Mouse (Mus musculus) limb, embryonic 15.5 days (tissue): ENCODE measurements around the gene Pla2r1. TPM values are rescaled to one million over a fixed set of nuclear protein-coding genes. Genes with fewer than 3 reads are reported as not detected.

ENCODE experiments used
- ATAC-seq: fragments of 200-750 bp; cut with Nextera tagmentation; 2 replicates; pipeline ENCODE4 v1.8.0; 2017; ENCODE audit warnings: low read depth, moderate TSS enrichment; ENCODE audit not compliant: insufficient number of reproducible peaks, low FRiP score, low TSS enrichment
- H3K27ac ChIP-seq: fragments of 300-500 bp; sonication (generic); 2 replicates; pipeline ENCODE4 v1.5.1; 2015; ENCODE audit warnings: moderate library complexity, mild to moderate bottlenecking, inconsistent platforms
- H3K27me3 ChIP-seq: fragments of 300-500 bp; sonication (generic); 2 replicates; pipeline ENCODE4 v1.6.1; 2015; ENCODE audit warnings: inconsistent platforms
- H3K36me3 ChIP-seq: fragments of 300-500 bp; sonication (generic); 2 replicates; pipeline ENCODE4 v1.6.1; 2015; ENCODE audit warnings: inconsistent platforms
- H3K4me1 ChIP-seq: fragments of 300-500 bp; sonication (generic); 2 replicates; pipeline ENCODE4 v1.6.1; 2015; ENCODE audit warnings: inconsistent platforms
- H3K4me2 ChIP-seq: fragments of 300-500 bp; sonication (generic); 2 replicates; pipeline ENCODE4 v1.6.1; 2015; ENCODE audit warnings: mild to moderate bottlenecking, inconsistent platforms
- H3K4me3 ChIP-seq: fragments of 300-500 bp; sonication (generic); 2 replicates; pipeline ENCODE4 v1.5.1; 2015; ENCODE audit warnings: mild to moderate bottlenecking, inconsistent platforms
- H3K9ac ChIP-seq: fragments of 300-500 bp; sonication (generic); 2 replicates; pipeline ENCODE4 v1.6.1; 2015; ENCODE audit warnings: inconsistent platforms
- H3K9me3 ChIP-seq: fragments of 300-500 bp; sonication (generic); 2 replicates; pipeline ENCODE4 v1.6.1; 2016; ENCODE audit warnings: inconsistent platforms
- WGBS: fragments of 180-500 bp; shearing (Covaris S2); methylation state at CpG from one replicate; pipeline ENCODE4 v1.1.7; 2015; 5-methylcytosine and 5-hydroxymethylcytosine counted together
- polyA plus RNA-seq: library from polyadenylated mRNA; unstranded; fragments of >200 nt; fragmentation: Nextera tagmentation; extraction: Ambion mirVana; gene quantifications from 2 replicates; pipeline ENCODE4 v1.2.1, GENCODE M21; 2015

Gene Pla2r1
- polyA plus RNA-seq, 1 experiment from 2014 or later = 0.87 TPM

DNA sequence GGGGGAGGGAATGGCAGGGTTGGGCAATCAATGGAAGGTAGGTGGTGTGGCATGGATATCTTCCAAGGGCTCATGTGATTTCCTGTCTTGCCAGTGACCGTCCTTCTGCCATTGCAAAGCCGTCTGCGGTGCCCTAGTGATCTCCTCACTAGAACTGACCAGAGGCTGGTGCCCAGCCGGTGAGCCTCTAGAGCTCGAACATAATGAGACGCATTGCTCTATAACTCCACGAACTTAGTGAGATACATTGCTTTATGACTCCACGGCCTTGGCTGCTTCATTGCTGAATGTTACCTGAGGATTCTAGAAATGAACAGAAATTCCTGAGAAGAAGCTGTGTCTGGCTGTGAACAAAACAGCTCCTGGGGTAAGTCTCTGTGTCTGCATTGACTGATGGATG, 12.8 kb downstream of the Pla2r1 start:
- Histone ChIP-seq H3K27ac (no peak overlapping the region), H3K27me3 (no peaks in the 10 kb centered on the region), H3K4me2 (no peak overlapping the region), H3K4me1 (no peaks in the 10 kb centered on the region), H3K4me3 (no peak overlapping the region), H3K36me3 (no peaks in the 10 kb centered on the region), H3K9ac (no peak overlapping the region), H3K9me3 (no peaks in the 10 kb centered on the region)
- ATAC-seq = no peak
- 89% methylated on average over 8 of the region's 8 CpGs for WGBS

DNA sequence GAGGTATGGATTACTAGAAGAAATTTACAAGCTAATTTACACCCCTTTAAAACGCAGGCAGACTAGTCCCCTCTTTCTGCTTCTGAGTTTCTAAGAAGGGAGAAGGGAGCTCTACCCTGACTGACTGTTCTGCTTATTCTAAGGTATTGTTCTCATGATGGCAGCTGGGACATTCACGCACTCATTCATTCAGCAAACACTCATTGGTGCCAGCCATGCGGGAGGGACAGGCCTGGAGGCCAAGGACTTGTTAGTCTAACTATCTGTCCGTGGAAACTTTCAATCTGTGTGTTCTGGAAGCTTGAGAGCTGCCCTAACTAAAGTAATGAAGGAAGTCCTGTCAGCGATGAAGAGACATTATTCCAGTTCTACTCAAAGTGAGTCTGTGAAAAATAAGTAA, 14.4 kb downstream of the Pla2r1 start:
- Histone ChIP-seq H3K36me3 (no peaks in the 10 kb centered on the region), H3K27me3 (no peaks in the 10 kb centered on the region), H3K9me3 (no peaks in the 10 kb centered on the region), H3K9ac (no peak overlapping the region), H3K4me3 (no peak overlapping the region), H3K4me1 (no peaks in the 10 kb centered on the region), H3K27ac (no peak overlapping the region), H3K4me2 (no peak overlapping the region)
- no peak for ATAC-seq
- WGBS = 44% methylated on average over 5 of the region's 5 CpGs

DNA sequence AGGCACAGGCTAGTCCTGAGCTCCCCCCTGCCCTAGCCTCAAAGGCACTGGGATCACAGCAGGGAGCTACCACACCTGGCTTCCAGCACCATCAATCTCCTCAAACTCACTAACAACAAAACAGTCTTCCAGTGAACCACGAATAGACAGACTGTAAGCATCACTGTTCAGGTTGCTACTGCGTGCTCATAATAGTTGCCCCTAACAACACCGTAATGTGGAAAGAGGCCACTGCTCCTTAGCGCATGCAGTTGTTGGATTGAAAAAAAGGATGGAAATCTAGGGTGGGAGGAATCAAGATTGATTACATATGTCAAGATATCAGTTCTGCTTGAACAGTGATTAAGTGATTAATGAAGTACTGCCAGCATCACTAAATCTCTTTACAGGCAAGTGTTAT, 14.8 kb downstream of the Pla2r1 start:
- no peaks in the 10 kb centered on the region for H3K9me3 ChIP-seq
- no peak overlapping the region for H3K4me2 ChIP-seq
- H3K27ac ChIP-seq = no peak overlapping the region
- H3K27me3 ChIP-seq = no peaks in the 10 kb centered on the region
- no peak overlapping the region for H3K9ac ChIP-seq
- WGBS = 49% methylated on average over 4 of the region's 4 CpGs
- no peaks in the 10 kb centered on the region for H3K36me3 ChIP-seq
- ATAC-seq = no peak
- no peak overlapping the region for H3K4me3 ChIP-seq
- no peaks in the 10 kb centered on the region for H3K4me1 ChIP-seq

DNA sequence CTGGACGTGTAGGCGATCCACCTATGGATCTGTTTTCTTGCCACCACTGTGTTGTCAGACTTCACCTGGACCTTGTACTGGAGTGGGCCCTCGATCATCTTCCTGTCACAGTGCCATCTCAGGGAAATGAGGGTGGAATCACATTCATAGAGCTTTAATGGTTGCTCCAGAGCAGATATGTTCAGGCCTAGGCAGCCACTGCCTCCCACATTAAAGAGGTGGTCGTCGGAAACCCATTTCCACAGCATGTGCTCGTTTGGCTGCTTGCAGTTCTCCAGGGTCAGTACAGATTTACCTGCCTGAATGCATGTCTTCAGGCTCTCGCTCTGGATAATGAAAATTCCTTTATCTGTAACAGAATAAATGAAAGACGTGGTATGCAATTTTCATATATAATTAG, 18.4 kb downstream of the Pla2r1 start:
- no peak overlapping the region for H3K27ac ChIP-seq

DNA sequence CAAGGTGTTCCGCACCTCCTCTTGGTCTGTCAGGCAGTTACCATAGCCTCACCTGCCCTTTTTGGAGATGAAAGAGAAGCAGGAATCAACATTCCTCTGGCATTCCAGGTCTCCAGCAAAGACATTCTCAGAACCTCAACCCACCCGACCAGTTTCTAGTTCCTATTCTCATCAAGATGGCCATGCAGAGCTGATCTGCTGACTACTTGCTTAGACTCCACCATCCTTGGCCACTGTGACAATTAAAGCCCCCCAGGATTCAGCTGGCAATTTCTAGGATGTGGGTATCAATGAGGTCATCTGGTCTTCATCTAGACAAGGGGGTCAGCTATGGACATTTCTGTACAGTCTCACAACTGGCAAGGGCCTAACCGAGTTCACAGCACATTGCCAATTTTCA, 20.1 kb downstream of the Pla2r1 start:
- Histone ChIP-seq H3K27me3 (no peaks in the 10 kb centered on the region), H3K27ac (no peak overlapping the region), H3K4me2 (no peak overlapping the region), H3K9me3 (0 out of 2 replicates have a peak, but pooled peaks cover 3% of the 10 kb centered on the region), H3K4me3 (no peak overlapping the region), H3K36me3 (no peaks in the 10 kb centered on the region), H3K9ac (no peak overlapping the region), H3K4me1 (no peaks in the 10 kb centered on the region)
- WGBS = 86% methylated on average over 3 of the region's 3 CpGs
- no peak for ATAC-seq

More for the DNA sequence above, 18.4 kb downstream of the Pla2r1 start:
- H3K36me3 ChIP-seq = no peaks in the 10 kb centered on the region
- H3K4me2 ChIP-seq = no peak overlapping the region
- no peak for ATAC-seq
- H3K4me1 ChIP-seq = no peaks in the 10 kb centered on the region
- H3K27me3 ChIP-seq = no peaks in the 10 kb centered on the region
- 80% methylated on average over 8 of the region's 8 CpGs for WGBS
- 0 out of 2 replicates have a peak, but pooled peaks cover 3% of the 10 kb centered on the region for H3K9me3 ChIP-seq
- no peak overlapping the region for H3K4me3 ChIP-seq
- no peak overlapping the region for H3K9ac ChIP-seq

DNA sequence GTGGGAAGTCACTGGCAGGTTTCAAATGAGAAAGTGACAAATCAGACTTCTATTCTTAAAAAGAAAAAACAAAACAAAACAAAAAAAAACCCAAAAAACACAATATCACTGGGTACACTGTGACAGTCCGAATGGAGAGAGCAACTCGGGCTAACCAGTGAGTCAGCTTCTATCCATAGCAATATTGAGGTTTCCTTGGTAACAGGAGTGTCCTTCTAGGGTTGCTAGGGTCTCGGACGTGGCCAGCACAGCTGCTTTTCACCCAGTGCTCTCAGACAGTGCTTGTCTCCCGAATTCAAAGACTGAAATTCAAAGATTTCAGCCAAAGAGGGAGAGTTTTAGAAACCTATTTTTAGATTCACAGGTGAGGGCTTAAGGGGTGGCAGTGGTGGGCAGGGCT, 20.6 kb downstream of the Pla2r1 start:
- H3K27me3 ChIP-seq = no peaks in the 10 kb centered on the region
- H3K36me3 ChIP-seq = no peaks in the 10 kb centered on the region
- H3K4me3 ChIP-seq = no peak overlapping the region
- ATAC-seq = no peak
- H3K9me3 ChIP-seq = 0 out of 2 replicates have a peak, but pooled peaks cover 3% of the 10 kb centered on the region
- no peak overlapping the region for H3K4me2 ChIP-seq
- 64% methylated on average over 5 of the region's 5 CpGs for WGBS
- no peak overlapping the region for H3K9ac ChIP-seq
- H3K4me1 ChIP-seq = no peaks in the 10 kb centered on the region
- H3K27ac ChIP-seq = no peak overlapping the region

DNA sequence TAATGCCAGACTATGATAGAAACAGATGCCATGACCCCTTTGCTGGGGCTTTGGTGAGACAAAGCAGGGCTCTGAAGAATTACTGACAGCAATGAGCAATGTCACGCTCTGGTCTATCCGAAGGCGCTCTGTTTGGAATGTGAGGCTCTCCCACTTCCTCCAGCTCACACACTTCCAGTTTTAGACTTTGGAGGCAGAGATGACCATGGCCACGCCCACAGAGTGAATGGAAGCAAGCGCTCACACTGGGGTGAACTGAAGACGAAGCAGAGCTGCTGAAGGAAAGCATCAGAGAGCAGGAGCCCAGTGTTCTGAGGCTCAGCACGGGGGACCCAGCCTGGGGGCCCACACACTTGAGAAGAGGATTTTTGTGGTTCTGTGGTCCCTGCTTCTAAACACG, 37.3 kb downstream of the Pla2r1 start:
- Histone ChIP-seq H3K4me3 (no peak overlapping the region), H3K27me3 (no peaks in the 10 kb centered on the region), H3K4me2 (no peak overlapping the region), H3K36me3 (no peaks in the 10 kb centered on the region), H3K9me3 (no peaks in the 10 kb centered on the region), H3K9ac (no peak overlapping the region), H3K4me1 (no peaks in the 10 kb centered on the region; the same call in 1 of the 2 replicates), H3K27ac (no peak overlapping the region)
- ATAC-seq = no peak
- WGBS = 60% methylated on average over 8 of the region's 8 CpGs

DNA sequence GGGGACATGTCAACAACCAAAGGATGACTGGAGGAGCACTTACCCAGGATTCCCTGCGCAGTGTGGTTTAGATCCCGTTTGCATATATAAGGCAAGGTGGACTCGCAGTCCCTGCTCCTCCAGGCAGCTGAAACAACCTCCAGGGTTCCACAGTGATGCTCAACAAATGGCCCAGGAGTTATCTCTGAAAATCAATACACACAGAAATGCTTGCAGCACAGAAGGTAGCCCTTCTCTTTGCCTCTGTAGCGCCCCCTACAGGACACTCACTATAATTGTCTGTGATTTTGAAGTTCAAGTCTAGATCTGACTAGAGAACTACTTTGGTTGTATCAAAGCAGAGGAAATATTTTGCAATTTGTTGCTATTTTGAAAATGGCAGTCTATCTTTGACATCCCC, 38.2 kb downstream of the Pla2r1 start:
- no peak overlapping the region for H3K4me3 ChIP-seq
- no peak for ATAC-seq
- 72% methylated on average over 4 of the region's 4 CpGs for WGBS
- H3K27me3 ChIP-seq = no peaks in the 10 kb centered on the region
- no peak overlapping the region for H3K9ac ChIP-seq
- no peak overlapping the region for H3K27ac ChIP-seq
- H3K36me3 ChIP-seq = no peaks in the 10 kb centered on the region
- H3K4me2 ChIP-seq = no peak overlapping the region
- no peaks in the 10 kb centered on the region for H3K9me3 ChIP-seq
- H3K4me1 ChIP-seq = no peaks in the 10 kb centered on the region; the same call in 1 of the 2 replicates

DNA sequence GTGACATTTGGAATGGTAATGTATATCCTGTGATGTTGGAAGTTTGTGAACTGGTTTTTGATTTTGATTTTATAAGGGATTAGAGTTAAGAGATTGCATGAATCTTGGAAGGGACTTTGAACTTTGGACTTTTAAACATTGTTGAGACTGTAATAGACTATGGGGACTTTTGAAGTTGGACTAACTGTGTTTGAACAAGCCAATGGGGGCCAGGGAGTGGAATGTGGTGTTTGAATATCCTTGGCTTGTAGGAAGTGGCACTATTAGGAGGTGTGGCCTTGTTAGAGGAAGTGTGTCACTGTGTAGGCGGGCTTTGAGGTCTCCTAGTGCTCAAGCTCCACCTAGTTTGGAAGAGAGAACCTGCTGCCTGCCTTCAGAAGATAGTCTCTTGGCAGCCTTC, 42.4 kb downstream of the Pla2r1 start:
- Histone ChIP-seq H3K36me3 (no peaks in the 10 kb centered on the region), H3K4me1 (no peaks in the 10 kb centered on the region), H3K9ac (no peak overlapping the region), H3K9me3 (no peaks in the 10 kb centered on the region), H3K4me2 (no peak overlapping the region), H3K27me3 (no peaks in the 10 kb centered on the region), H3K4me3 (no peak overlapping the region), H3K27ac (no peak overlapping the region)
- 93% methylated on average over 1 of the region's 1 CpGs for WGBS
- ATAC-seq = no peak

DNA sequence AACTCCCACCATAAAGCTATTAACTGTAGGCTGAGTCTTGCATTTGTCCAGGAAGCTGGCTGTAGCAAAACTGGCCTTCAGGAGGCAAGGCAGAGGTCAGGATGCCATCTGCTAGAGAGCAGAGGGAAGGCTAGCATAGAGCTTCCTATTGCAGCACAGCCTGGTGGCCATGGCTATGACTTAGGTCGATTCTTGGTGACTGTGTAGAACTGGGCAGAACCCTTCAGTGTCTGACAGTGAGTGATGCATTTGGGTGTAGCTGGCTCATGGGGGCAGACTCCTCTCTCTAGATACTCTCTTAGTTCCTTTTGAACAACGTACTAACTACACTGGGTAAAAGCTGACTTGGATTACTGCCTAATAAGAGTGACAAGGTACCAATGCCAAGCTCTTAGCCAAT, 48.0 kb downstream of the Pla2r1 start:
- Histone ChIP-seq H3K4me2 (no peak overlapping the region), H3K27me3 (no peaks in the 10 kb centered on the region), H3K36me3 (no peaks in the 10 kb centered on the region), H3K9ac (no peak overlapping the region), H3K4me3 (no peak overlapping the region), H3K9me3 (no peaks in the 10 kb centered on the region), H3K4me1 (0 out of 2 replicates have a peak, but pooled peaks cover 4% of the 10 kb centered on the region), H3K27ac (no peak overlapping the region)
- WGBS = 40% methylated on average over 2 of the region's 2 CpGs
- no peak for ATAC-seq

DNA sequence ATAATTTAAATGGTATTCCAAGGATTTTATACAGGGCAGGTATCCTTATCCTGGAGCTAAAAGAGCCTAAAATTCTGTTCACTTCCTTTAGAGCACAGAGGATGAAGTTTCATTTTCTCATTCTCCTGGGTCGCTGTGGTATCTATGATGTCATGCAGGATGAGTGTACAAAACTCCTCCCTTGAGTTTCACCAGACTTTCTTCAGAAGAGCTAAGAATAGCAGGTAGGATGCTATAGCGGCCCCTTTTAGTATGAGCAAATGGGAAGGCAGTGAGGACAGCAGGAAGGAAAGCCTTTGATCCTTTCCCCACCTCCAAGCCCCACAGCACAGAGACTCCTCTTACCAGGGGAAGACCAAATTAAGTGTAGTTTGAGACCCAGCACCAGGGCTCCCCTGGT, 48.4 kb downstream of the Pla2r1 start:
- ATAC-seq = no peak

DNA sequence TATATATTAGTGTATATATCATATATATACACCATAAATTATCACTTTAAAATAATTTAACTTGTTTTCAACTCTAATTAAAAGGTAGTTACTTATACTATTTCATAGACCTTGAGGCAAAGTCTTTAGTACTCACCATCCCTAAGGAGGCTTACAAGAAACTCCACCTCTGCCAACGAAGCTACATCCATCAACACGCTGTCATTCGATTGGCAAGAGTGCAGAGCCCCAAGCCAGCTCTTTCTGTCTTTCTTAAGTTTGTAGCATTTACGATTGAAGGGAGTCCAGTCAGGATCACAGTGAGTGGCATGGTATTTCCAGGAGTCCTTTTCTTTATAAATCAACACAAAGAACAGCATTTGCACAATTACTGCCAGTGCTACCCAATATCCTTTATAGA, 49.1 kb downstream of the Pla2r1 start:
- no peak for ATAC-seq
- H3K36me3 ChIP-seq = no peaks in the 10 kb centered on the region
- H3K27me3 ChIP-seq = no peaks in the 10 kb centered on the region
- 0 out of 2 replicates have a peak, but pooled peaks cover 4% of the 10 kb centered on the region for H3K4me1 ChIP-seq
- 69% methylated on average over 4 of the region's 4 CpGs for WGBS
- H3K9me3 ChIP-seq = no peaks in the 10 kb centered on the region
- no peak overlapping the region for H3K9ac ChIP-seq
- H3K4me2 ChIP-seq = no peak overlapping the region
- H3K27ac ChIP-seq = no peak overlapping the region
- no peak overlapping the region for H3K4me3 ChIP-seq

More for the DNA sequence above, 48.4 kb downstream of the Pla2r1 start:
- Histone ChIP-seq H3K9me3 (no peaks in the 10 kb centered on the region), H3K9ac (no peak overlapping the region), H3K27me3 (no peaks in the 10 kb centered on the region), H3K36me3 (no peaks in the 10 kb centered on the region), H3K27ac (no peak overlapping the region), H3K4me1 (0 out of 2 replicates have a peak, but pooled peaks cover 4% of the 10 kb centered on the region), H3K4me3 (no peak overlapping the region), H3K4me2 (no peak overlapping the region)
- WGBS = 36% methylated on average over 2 of the region's 2 CpGs

DNA sequence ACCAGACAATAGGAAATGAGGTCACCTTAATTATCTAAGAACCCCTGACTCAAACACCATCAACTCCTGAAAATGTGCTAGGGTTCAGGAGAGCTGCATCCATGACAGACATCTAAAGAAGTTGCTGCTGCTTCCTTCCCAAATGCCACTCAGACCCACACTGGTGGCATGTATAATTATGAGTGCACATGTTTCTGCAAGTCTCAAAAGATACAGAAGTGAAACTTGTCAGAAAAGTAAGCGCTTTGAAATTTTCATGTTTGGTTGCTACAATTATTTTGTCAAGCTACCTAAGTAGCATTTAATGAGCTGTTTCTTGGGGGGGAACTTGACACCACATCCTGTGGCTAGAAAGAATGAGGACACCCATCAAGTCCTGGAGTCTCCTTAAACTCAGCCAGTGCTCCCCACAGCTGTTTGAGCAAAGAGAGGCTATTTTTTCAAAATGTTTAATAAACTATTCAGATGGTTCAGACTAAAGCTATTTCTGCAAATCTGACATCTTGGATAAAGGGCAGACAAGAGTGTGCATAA, 52.5 kb downstream of the Pla2r1 start:
- 69% methylated on average over 1 of the region's 1 CpGs for WGBS
- Histone ChIP-seq H3K4me3 (no peak overlapping the region), H3K4me2 (no peak overlapping the region), H3K36me3 (no peaks in the 10 kb centered on the region), H3K27ac (no peak overlapping the region), H3K9me3 (no peaks in the 10 kb centered on the region), H3K4me1 (0 out of 2 replicates have a peak, but pooled peaks cover 4% of the 10 kb centered on the region), H3K9ac (no peak overlapping the region), H3K27me3 (no peaks in the 10 kb centered on the region)
- ATAC-seq = no peak
